Mouse (Mus musculus) cerebellum, postnatal 36 days (tissue): ENCODE measurements around the gene Acot9.
A peak's percentile ranks its signal among the peaks of the same experiment; 100 is the strongest.

ENCODE experiments used
- DNase-seq, 2 experiments: peaks; one replicate each; pipeline ENCODE4 v3.0.0; 2021 to 2022; ENCODE audit warnings: mixed read lengths in 2 of 2

Gene Acot9

DNA sequence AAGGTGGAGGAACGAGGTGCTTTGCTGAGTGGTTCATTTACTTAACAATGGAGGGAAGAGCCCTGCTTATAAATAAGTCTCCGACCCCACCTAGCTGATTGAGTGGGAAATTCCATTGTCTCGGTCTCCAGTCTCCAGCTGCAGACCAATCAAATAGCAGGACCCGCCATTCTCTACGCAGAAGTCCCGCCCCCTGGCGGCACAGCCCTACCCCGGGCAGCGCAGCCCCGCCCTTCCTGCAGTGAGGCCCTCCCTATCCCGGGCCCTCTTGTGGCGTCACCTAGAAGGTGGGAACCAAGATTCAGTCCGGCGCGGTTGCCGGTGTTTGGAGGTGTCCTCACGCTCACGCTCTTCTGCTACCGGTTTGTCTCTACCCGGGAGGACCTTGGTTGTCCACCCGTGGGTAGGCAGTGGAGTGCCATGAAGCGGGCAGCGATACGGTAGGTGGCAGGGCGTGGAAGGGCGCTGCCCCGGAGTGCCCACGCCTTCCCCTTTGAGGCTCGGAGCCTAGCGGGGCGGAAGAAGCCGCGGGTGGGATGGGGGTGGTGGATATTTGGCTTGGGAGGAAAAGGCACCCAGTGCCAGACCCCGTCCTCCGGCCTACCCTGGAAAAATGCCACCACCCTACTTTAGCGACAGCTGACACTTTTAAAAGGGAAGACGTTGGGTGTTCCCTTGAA is at the start of gene Acot9:
Acot9 (plus strand) TSS at position 209 of the 680 bp plus-strand sequence.
- peak; percentile 79 to 89 for DNase-seq

DNA sequence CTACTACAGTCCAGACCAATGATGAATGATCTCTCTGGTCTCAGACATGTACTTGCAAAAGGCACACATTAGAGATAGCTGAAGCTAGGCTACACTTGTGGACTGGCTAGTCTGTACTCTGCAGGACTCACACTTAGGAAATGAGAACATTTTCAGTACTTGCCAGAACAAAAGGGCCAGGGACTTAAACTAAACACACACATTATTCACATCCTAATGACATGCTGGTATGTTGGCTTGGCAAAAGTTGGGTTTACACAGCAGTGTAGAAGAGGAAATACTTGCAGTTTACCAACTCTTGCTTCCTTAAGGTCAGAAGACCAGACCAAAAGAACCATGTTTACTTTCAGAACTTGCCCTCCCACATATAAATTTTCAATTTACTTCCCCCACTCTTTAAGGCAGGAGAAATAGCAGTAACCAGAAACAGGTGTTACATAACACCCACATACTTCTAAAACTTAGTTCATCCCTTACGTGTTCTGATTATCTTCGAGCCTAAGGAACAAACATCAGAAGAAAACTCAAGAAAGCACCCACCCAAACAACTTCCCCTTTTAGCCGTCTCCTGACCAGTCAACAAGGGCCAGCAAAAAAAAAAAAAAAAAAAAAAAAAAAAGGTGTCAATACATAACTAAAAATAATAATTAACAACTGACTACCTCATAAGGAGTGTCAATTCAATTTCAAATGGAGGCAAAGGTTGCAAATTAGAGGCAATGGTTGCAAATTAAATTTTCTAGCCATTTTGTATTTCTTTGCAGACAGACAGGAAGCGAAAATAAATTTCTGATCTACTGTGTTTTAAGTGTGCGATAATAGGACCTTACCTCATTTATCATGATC is 47.7 kb upstream of the Acot9 start:
- no peak for DNase-seq

DNA sequence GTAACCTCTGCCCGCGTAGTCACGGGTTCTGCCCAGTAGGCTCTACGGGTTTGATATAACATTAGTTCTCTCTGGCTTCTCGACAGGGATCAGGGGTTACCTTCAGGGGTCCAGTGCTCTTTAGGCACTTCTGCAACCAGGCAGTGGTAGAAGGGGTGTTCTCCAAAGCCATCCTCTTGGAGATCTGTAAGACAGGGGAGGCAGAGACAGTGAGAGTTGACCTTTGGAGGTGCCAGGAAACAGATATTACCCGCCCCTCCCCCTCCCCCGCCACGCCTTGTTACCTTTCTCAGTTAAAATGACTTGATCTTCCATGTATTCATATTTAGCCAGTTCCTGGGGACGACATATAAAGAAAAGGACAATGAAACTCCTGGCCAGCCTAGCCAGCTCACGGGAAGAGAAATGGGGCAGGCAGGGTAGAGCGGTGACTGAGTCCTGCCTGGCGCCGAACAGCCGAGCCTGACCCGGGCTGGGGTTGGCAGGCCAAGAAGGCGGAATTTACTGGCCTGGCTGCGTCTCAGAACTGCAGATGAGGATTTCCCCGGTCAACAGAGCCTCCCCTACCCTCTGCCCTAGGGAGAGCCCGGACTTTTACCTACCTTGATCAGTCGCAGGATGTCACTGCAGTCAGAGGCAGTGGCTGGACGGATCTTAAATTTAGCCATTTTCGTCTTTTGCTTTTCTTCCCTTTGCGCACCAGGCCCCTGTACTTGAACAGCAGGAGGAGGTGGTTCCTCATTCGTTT is 46.6 kb upstream of the Acot9 start:
- peak; percentile 37 to 38 for DNase-seq

DNA sequence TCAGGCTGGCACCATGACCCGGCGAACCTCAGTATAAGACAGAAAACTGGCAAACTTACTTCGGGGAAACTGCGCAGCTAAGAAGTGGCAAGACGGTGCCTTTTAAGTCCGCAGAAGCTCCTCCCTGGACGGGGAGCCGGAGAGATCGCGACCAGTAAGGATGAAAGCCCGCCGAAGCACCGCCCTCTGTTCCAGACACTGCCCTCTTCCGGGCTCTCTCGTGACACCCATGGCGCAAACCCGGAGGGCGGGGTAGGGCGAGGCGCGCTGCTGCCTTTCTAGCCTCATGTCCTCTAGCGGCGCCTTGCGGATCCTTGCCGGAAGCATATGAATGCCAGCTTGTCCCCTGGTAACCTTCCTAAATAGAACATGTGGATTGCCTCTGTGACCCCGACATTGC is 46.0 kb upstream of the Acot9 start, which contains the start of gene Sat1:
Sat1 (minus strand) TSS at position 179 of the 400 bp plus-strand sequence.
- DNase-seq: peak; percentile 82 to 88

DNA sequence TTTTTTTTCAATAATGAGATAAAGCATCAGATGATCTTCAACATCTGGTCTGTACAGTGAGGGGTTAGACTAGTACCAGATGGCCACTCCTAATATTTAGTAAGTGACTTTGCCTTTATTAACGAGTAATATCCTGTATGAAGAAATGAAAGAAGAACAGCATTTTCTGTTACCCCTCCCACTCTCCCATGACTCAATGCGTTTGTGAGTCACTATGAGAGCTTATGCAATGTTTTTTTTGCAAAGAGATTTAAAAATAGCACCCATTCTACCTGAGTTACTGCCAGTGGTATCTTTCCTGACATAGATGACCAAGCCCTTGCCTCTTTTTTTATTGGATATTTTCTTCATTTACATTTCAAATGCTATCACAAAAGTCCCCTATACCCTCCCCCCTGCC is 44.0 kb upstream of the Acot9 start:
- no peak for DNase-seq

DNA sequence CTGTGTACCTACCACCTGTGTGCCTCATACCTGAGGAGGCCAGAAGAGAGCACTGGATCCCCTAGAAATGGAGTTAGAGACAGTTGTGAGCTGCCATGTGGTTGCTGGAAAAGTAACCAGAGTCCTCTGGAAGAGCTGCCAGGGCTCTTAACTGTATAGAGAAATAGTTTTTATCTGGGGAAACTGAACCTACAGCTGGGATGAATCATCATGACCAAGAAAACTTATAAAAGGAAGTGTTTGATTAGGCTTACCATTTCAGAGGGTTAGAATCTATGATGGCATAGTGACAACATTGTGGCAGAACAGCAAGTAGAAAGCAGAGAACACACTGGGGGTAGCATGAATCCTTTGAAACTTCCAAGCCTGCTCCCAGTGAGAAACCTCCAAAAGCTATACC is 5.4 kb upstream of the Acot9 start:
- DNase-seq: no peak

DNA sequence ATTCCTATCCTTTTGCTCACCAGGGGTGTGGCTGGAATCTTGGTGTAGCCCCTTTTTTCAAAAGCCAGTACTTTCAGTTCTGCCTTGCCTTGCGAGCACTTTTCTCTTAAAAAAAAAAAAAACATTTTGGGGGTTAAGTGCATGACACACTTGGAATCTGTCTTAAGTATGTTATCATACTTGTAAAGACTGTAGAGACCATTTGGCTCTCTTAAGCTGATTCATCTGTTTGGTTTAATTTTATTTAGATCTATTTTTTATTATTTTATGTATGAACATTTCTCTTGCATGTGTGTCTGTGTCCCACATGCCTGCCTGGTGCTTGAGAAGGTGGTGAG is 641 bp downstream of the Acot9 start:
- no peak for DNase-seq

DNA sequence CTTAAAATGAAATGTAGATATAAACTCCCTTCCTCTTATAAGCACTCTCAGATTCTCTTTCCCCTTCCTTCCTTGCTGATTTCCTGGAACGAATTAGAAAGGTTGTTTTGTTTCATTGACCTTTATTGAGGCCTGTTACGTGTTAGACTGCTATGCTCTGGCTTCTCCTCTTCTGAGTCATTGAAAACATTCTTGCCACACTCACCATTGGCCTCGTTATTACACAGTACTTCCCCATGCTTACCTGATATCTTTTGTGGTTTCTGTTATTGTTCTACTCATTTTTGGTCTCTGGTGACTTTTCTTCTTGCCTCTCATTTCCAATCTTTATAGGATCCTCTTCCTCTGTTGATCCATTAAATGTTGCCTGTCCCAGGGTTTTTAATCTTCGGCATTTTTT is 16.2 kb downstream of the Acot9 start:
- no peak for DNase-seq

DNA sequence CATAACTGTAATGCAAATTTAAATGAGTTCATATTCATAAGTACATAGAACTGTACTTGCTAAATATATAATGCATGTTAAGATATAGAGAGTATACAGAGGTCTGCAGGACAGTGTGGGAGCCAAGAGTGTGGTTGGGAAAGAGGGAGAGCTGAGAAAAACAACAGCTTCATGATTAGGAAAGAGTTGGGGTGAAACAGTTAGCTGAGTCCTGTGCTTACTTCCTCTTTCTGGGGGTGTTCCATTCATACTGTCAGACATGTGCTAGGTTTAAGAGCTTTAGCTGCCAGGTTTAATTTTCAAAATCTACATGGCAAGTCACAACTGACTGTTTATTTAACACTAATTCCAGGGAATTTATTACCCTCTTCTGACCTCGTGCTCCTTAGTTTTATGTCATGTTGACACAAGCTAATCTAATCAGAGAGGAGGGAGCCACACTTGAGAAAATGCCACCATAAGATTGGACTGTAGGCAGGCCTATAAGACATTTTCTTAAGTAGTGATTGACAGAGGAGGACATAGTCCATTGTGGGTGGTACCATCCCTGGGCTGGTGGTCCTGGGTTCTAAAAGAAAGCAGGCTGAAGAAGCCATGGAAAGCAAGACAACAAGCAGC is 18.3 kb downstream of the Acot9 start:
- DNase-seq: no peak

DNA sequence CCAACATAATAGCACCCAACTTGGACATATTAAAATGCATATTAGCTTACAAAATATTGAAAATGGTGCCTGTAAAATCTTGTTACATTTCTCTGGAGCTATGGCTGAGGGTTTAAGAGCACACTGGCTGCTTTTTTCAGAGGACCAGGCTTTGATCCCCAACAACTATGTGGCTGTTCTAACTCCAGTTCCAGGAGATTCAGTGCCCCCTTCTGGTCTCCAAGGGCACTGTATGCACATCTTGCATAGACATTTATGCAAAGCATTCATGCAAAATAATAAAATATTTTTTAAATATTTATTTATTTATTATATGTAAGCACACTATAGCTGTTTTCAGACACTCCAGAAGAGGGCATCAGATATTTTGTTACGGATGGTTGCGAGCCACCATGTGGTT is 44.1 kb downstream of the Acot9 start:
- DNase-seq: no peak

DNA sequence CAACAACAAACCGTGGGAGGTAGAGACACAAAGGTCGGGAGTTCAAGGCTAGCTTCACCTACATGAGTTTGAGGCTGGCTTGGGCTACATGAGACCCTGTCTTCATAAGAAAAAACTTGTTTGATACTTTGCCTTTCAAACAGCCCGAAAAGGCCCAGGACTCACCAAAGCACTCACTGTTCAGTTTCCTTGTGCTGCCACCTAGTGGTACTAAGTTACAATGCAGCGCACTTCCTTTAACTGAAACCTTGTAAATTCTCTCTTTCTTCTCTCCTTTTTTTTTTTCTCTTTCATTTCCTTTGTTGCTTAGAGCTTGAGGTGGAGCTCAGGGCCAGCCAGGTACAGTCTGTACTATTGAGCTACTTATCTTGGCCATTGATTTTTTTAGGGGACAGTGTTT is 55.8 kb downstream of the Acot9 start:
- DNase-seq: peak; percentile 22 to 27

DNA sequence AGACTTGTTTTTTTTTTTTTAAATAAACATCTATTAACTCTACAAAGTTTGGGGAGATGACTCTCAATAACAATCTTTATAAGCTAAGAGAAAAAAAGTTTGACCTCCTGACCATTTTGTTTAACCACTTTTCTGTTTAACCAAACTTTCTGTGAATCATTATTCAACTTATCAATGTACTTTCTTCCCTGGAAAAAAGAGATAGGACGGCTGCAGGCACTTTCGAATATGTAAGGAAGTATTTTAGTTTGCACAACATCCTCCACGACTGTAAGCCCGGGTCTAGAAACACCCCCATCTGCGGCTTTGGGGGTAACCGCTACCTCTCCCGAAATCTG is 75.3 kb downstream of the Acot9 start:
- DNase-seq: no peak

DNA sequence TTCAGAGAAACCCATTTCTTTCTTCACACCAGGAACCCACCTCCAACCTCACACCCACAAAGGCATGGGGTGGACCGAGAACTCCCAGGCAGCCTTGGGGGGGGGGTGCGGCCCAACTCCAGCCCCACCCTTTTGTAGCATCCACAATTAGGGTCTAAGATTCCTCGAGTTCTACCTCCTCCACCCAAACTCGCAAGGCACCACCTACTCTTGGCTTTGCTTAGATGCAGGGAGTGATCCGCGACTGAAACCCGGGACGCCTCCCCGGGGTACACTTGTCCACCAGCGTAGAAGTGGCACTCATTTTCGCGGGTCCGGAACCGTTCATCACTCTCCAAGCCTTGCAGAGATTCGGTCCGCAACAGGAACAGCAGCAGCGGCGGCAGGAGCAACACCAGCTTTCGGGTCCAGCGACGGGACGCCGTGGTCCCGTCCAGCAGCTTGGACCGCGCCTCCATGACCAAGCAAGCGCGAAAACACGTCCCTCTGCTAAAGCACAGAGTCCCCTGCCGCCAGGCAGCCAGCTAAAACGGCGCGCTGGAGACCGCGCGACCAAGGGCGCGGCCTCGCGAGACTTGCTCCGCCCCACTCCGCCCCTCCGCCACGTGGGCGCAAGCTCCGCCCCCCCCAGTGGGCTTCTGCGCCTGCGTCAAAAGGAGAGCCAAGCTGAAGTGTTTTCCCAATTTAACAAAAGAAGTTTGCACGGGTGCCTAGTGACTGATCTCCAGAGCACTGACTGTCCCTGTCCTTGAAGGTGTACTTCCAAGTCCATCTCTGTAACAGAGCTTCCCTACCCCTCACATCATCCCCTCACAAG is 75.9 kb downstream of the Acot9 start:
- peak; percentile 70 to 74 for DNase-seq

DNA sequence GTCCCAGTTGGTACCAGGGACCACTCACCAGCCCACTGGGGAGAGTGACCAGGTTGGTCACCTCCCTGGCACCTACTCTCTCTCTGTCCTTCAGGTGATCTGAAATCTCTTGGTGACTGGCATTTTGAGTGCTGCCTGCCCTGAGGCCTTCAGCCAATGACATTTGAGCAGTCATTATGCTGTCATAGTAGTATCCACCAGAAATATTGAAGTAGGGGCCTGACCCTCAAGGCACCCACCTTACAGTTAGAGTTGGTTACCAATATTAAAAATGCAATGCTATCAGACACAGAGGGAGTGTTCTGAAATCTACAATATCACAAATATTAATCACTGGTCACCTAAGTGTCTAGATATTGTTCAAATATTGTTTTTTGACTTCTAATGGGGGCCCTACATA is 78.4 kb downstream of the Acot9 start, which contains the start of gene Prdx4:
Prdx4 (minus strand) TSS at position 101 of the 400 bp plus-strand sequence.
- no peak for DNase-seq

DNA sequence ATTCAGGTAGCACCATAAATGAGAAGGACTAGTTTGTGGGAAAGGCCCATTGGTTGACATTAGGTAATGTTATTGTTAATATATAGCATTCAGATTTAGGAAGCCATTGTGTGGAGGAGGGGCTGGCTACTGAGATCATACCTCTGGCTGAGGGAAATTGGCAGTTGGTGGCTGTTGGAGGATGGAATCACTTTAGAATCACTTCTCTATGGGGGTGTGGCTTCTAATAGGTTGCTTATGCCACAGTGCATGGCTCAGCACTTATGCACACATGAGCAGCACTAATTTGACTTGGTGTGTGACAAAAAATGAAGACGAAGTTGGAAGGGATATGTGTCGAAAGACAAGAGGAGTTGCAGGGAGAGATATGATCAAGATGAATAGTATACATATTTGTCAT is 84.0 kb downstream of the Acot9 start:
- DNase-seq: no peak
